Mouse (Mus musculus): ENCODE data around the gene Nav3. TPM values are rescaled to one million over a fixed set of nuclear protein-coding genes. Genes with fewer than 3 reads are reported as not detected.
"Not testable (repeated sequence)": the region's sequence is repeated elsewhere in the genome, so short reads cannot be mapped to it uniquely, and the experiment has no call there.

Gene Nav3
- polyA plus RNA-seq, 1 experiment from 2014 or later: 2.1 TPM

DNA sequence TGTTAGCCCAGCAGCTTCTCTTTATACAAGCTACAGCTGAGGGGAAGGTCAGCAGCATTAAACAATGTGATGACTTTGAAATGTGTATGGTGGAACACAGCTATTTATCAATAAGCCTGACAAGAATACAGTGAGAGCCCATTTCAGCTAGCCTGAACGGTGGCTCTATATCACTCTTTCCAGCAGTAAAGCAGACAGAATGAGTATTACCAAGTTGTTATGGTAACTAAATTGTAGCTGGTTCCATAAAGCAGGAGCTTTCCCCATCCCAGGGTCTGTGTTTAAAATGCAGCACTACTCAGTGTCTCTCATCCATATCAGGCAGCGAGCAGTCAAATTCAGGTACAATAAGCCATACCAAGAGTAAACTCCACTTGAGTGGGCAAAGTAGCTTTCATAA is 27.0 kb downstream of the Nav3 start:
- no peak overlapping the region for H3K9ac ChIP-seq
- 66% methylated on average over 2 of the region's 2 CpGs for WGBS
- no peaks in the 10 kb centered on the region for H3K27me3 ChIP-seq (replicated peaks)
- no peak overlapping the region for H3K27ac ChIP-seq
- ATAC-seq (ENCODE audit: insufficient read depth, low FRiP score, low read depth): no peak
- no peak overlapping the region for H3K4me2 ChIP-seq
- H3K4me3 ChIP-seq (replicated peaks): no peak overlapping the region
- no peaks in the 10 kb centered on the region for H3K36me3 ChIP-seq
- no peaks in the 10 kb centered on the region for H3K4me1 ChIP-seq
- H3K9me3 ChIP-seq: no peaks in the 10 kb centered on the region

DNA sequence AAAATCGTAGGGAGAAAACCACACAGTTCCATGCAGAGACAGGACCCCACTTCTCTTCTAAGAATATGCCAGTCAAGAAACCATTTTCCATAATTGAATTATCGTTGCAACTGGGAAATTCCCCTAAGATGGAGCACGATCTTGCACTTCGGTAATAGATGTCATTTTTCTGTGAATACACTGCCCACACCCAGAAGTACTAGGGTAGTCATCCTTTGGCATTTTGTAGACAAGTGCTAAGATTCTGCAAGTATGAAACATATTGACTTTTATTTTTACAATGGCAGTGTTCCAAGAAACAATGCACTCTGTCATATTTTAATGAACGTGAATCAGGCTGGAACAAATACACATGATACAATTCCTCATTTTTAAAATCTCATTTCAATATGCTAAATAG is 34.5 kb downstream of the Nav3 start:
- Histone ChIP-seq H3K4me2 (no peak overlapping the region), H3K36me3 (no peaks in the 10 kb centered on the region), H3K9ac (no peak overlapping the region), H3K4me1 (no peaks in the 10 kb centered on the region), H3K4me3 (replicated peaks) (no peak overlapping the region), H3K27ac (no peak overlapping the region), H3K9me3 (no peaks in the 10 kb centered on the region), H3K27me3 (replicated peaks) (no peaks in the 10 kb centered on the region)
- no peak for ATAC-seq (ENCODE audit: insufficient read depth, low FRiP score, low read depth)
- 77% methylated on average over 5 of the region's 5 CpGs for WGBS

DNA sequence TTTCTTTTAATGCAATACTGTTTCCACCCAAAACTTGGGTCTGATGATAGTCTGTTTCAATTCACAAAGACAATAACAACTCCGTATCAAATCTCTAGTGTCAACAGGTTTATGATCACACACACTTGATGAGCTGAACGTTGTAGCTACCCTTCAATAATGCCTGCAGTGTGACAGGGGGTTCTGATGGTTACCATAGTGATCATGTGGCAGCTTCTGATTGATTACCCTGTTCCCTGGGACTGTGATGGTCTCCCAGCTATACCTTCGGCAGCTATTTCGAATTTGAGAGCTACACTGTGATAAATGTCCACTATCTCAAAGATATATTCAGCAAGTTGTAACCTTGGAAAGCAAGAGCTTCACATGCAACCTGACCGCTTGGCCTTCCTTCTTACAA is 39.0 kb downstream of the Nav3 start:
- H3K4me2 ChIP-seq: no peak overlapping the region
- no peak overlapping the region for H3K27ac ChIP-seq
- no peaks in the 10 kb centered on the region for H3K27me3 ChIP-seq (replicated peaks)
- 57% methylated on average over 5 of the region's 5 CpGs for WGBS
- no peak overlapping the region for H3K9ac ChIP-seq
- no peaks in the 10 kb centered on the region for H3K9me3 ChIP-seq
- H3K36me3 ChIP-seq: no peaks in the 10 kb centered on the region
- ATAC-seq (ENCODE audit: insufficient read depth, low FRiP score, low read depth): no peak
- H3K4me1 ChIP-seq: no peaks in the 10 kb centered on the region
- H3K4me3 ChIP-seq (replicated peaks): no peak overlapping the region

DNA sequence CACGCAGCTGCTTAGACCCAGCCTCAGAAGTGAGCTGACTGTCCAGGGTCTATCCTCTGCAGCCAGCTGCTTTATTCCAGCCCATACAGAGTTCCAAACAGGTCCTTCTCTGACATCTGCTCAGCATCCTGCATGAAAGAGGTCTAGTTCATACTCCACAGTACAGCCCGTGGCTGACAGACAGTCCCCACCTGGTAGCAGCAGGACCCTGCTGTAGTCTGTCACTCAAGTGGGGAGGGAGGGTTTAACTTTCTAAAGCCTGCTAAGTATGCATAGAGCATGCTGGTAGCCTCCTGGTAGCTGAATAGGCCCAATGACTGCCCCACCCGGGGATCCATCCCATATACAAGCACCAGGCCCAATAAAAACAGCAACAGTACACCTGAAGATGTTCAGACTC is 40.4 kb downstream of the Nav3 start:
- no peaks in the 10 kb centered on the region for H3K9me3 ChIP-seq
- 48% methylated on average over 3 of the region's 3 CpGs for WGBS
- H3K4me2 ChIP-seq: no peak overlapping the region
- H3K4me3 ChIP-seq (replicated peaks): no peak overlapping the region
- no peaks in the 10 kb centered on the region for H3K4me1 ChIP-seq
- H3K9ac ChIP-seq: no peak overlapping the region
- no peaks in the 10 kb centered on the region for H3K36me3 ChIP-seq
- no peak overlapping the region for H3K27ac ChIP-seq
- no peaks in the 10 kb centered on the region for H3K27me3 ChIP-seq (replicated peaks)
- no peak for ATAC-seq (ENCODE audit: insufficient read depth, low FRiP score, low read depth)

DNA sequence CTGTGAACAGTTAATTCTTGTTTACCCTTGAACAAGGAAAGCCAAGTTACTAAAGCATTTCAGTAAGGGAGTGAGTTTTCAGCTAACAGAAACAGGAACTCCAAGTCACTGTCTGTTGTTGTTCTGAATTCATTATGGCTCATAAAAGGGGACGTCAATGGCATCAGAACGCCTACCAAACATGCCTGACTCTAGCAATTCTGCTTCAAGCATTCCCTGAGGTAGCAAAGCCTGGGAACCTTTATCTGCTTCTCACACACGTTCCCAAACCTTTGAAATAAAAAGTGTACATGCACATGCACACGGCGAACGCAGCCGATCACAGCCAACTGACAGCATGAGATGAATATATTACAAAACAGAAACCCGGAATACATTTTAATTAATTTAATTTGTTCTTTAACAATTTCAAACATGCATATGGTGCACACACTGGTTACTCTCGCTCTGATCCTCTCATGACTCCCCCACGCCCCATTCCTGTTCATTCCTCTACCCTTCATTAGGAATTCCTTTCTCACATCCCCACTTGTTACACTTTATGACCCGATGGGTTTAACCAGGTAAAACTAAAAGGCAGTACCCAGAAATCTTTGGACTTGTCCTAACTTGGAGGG is 42.6 kb downstream of the Nav3 start:
- Histone ChIP-seq H3K4me1 (no peaks in the 10 kb centered on the region), H3K27ac (no peak overlapping the region), H3K9me3 (no peaks in the 10 kb centered on the region), H3K36me3 (no peaks in the 10 kb centered on the region), H3K27me3 (replicated peaks) (no peaks in the 10 kb centered on the region), H3K4me2 (no peak overlapping the region), H3K9ac (no peak overlapping the region), H3K4me3 (replicated peaks) (no peak overlapping the region)
- ATAC-seq (ENCODE audit: insufficient read depth, low FRiP score, low read depth): no peak
- 84% methylated on average over 11 of the region's 11 CpGs for WGBS

DNA sequence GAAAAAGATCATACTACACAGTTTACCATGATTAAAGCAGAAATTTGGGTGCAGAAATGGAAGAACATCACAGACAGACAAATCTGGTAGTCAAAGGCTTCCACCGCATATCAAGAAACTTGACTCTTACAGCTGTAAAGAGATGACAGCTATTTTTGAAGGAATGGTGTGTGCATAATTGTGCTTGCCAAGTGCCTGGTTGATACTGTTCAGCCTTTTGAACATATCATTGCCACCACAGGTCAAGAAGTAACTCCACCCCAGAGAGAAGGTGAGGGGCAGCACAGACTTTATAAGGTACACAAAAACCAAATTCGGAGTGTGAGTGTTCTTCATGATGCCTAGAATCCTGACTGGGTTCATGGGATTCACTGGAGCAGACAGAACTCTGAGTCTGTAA is 53.1 kb downstream of the Nav3 start:
- H3K4me1 ChIP-seq: no peaks in the 10 kb centered on the region
- no peak overlapping the region for H3K4me3 ChIP-seq (replicated peaks)
- no peaks in the 10 kb centered on the region for H3K36me3 ChIP-seq
- H3K27me3 ChIP-seq (replicated peaks): no peaks in the 10 kb centered on the region
- 83% methylated on average over 2 of the region's 2 CpGs for WGBS
- no peak for ATAC-seq (ENCODE audit: insufficient read depth, low FRiP score, low read depth)
- H3K9me3 ChIP-seq: no peaks in the 10 kb centered on the region
- H3K27ac ChIP-seq: no peak overlapping the region
- H3K9ac ChIP-seq: no peak overlapping the region
- H3K4me2 ChIP-seq: no peak overlapping the region

DNA sequence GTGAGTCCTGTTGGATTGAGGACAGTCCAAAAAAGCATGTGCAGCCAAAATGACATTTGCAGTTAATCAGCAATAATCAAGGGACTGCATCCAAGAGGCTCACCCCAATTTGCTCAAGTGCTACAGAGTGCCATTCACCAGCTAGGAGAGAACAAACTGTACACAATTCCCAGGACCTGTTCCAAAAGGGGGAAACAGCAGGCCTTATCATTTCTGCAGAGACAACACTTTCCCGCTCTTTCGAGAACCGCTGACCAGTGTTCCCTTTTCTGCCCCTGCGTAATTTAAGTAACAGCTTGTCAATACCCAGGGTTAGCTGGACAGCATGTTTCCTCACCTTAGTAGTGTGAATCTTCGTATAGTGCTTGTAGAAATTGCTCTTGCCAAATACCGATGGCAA is 55.4 kb downstream of the Nav3 start:
- Histone ChIP-seq H3K9ac (no peak overlapping the region), H3K4me1 (no peaks in the 10 kb centered on the region), H3K36me3 (no peaks in the 10 kb centered on the region), H3K27ac (no peak overlapping the region), H3K9me3 (no peaks in the 10 kb centered on the region), H3K27me3 (replicated peaks) (no peaks in the 10 kb centered on the region), H3K4me3 (replicated peaks) (no peak overlapping the region), H3K4me2 (no peak overlapping the region)
- 86% methylated on average over 6 of the region's 6 CpGs for WGBS
- ATAC-seq (ENCODE audit: insufficient read depth, low FRiP score, low read depth): no peak

DNA sequence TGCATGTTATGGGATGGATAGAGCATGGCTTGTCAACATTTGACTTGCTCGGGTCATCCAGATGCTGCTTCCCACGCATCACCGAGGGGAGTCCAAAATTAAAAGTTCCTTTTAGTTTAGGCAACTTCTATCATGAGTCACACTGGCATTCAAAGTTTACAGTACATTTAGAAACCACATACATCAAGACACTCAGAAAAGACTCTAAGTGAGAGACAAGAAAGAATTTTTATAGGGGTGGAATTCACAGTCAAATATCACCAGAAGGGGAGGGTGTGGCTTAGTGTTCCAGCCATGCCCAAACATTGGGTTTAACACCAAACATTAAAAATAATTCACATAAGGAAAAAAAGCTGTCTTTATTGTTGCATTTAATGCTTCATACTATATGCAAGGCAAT is 57.4 kb downstream of the Nav3 start:
- WGBS: 65% methylated on average over 3 of the region's 3 CpGs
- H3K27ac ChIP-seq: no peak overlapping the region
- H3K4me2 ChIP-seq: no peak overlapping the region
- no peaks in the 10 kb centered on the region for H3K36me3 ChIP-seq
- no peak overlapping the region for H3K4me3 ChIP-seq (replicated peaks)
- H3K9me3 ChIP-seq: no peaks in the 10 kb centered on the region
- ATAC-seq (ENCODE audit: insufficient read depth, low FRiP score, low read depth): no peak
- no peak overlapping the region for H3K9ac ChIP-seq
- no peaks in the 10 kb centered on the region for H3K27me3 ChIP-seq (replicated peaks)
- no peaks in the 10 kb centered on the region for H3K4me1 ChIP-seq

DNA sequence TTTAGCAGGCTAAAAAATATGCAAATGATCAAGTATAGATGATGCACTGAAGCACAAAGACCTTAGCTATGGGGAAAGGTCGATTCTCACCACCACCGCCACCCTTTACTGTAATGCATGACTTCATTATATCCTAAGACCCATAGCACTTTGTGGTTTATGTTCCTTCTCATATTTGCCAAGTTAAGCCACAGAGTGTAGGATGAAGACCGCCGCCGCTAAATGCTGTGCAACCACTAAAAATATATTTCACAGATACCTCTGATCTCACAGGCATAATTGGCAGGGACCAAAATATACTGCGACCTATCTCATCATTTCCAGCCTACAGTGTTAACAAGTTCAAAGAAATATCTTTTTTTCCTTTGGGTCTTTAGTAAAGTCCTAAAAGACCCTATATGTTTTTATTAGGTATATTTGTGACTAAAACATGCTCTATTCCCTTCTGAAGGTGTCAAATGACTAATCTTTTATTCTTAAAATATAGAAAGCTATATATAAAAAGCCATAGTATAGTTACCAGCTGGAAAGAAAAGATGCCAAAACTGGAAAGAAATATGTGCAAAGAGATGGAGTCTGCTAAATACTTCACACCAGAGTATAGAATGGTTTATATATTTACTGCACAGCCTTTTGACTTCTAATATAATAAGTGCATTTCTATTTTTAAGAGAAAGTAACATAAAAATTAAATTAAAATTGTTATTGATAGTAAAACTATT is 69.4 kb downstream of the Nav3 start:
- ATAC-seq (ENCODE audit: insufficient read depth, low FRiP score, low read depth): no peak
- no peaks in the 10 kb centered on the region for H3K36me3 ChIP-seq
- H3K9ac ChIP-seq: no peak overlapping the region
- no peaks in the 10 kb centered on the region for H3K9me3 ChIP-seq
- 90% methylated on average over 6 of the region's 6 CpGs for WGBS
- H3K27ac ChIP-seq: no peak overlapping the region
- no peak overlapping the region for H3K4me3 ChIP-seq (replicated peaks)
- H3K27me3 ChIP-seq (replicated peaks): no peaks in the 10 kb centered on the region
- no peak overlapping the region for H3K4me2 ChIP-seq
- no peaks in the 10 kb centered on the region for H3K4me1 ChIP-seq

DNA sequence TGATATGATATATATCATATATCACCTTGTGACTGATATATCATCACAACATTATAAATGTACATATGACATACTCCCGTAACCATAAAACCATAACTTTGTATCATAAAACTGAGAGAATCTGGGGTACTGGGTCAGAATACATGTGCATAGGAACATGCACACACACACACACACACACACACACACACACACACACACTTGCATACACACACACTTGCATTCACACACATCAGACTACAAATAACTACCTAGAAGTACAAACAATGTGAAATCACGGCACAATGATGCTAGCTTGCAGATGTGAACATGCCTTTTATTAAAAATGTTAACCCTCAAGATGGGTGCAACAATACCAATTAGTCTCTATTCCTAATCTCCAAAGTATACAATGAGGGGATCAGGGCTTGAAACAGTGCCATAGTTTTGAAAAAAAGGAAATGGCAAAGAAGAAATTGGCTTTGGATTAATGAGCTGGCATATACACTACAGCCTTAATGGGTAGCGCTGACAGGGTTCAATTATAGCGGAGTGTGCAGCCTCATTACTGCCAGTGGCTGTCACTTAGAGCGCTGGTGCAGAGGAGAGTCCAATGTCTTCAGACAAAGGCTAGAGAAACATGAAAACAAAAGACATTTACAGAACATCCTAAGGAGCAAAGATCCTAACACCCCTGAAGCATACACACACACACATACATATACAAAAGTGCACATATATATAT is 72.3 kb downstream of the Nav3 start:
- not testable (repeated sequence) for H3K9ac ChIP-seq; H3K27ac ChIP-seq; H3K4me2 ChIP-seq; H3K4me1 ChIP-seq; H3K36me3 ChIP-seq; H3K27me3 ChIP-seq (replicated peaks); ATAC-seq (ENCODE audit: insufficient read depth, low FRiP score, low read depth); H3K4me3 ChIP-seq (replicated peaks); H3K9me3 ChIP-seq
- whole genome bisulfite sequencing: 83% methylated on average over 5 of the region's 5 CpGs

DNA sequence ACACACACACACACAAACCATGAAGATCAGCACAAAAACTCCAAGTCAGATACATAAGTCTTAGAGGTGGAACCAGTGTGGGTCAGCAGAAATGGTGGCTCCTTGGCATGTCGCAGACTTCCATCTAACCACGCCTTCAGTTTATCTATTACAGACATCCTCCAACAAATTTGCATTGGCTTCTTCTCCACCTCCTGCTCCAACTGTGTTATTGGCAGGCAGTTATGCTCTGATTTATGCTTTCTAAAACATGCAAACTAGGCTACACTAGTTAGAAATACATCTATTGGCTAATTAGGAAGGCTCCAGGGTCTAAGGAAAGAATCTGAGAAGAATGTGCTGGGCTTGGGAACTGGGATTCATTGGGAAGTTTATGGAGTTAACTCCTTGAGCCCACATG is 75.2 kb downstream of the Nav3 start:
- WGBS: 95% methylated on average over 2 of the region's 2 CpGs
- Histone ChIP-seq H3K27ac (no peak overlapping the region), H3K9ac (no peak overlapping the region), H3K4me2 (no peak overlapping the region), H3K4me3 (replicated peaks) (no peak overlapping the region), H3K4me1 (no peaks in the 10 kb centered on the region), H3K9me3 (no peaks in the 10 kb centered on the region), H3K27me3 (replicated peaks) (no peaks in the 10 kb centered on the region), H3K36me3 (no peaks in the 10 kb centered on the region)
- ATAC-seq (ENCODE audit: insufficient read depth, low FRiP score, low read depth): no peak

DNA sequence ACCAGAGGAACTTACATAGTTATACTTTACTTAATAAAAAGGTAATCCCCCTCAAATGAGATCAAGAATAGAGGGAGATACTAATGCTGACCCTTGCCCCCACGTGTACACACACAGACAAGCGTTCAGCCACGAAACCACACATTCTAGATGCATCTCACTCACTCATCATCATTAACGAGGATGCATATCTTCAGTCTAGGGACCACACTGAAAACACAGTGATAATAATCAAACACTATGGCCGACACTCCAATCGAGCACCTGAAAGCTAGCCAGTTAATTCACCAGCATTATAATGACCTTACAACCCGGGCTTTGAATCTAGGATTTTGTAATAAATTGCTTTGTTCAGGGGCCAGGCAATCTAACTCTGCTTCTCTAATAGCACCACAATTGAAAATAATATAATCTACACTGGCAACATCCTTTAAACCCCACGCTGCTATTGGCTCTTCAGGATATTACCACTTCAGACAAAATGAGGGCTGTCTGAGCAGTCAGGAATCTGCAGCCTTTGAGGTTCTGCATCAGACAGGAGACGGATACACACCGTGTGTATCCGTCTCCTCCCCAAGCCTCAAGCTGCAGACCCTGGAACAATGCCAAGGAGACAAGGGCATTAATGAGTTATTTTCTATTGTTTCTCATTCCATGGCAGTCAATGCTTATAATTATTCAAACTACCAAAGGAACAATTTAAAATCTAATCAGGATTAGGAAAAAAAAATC is 83.1 kb downstream of the Nav3 start:
- 59% methylated on average over 11 of the region's 11 CpGs for WGBS
- H3K9ac ChIP-seq: no peak overlapping the region
- H3K4me2 ChIP-seq: no peak overlapping the region

More for the DNA sequence above, 83.1 kb downstream of the Nav3 start:
- no peak for ATAC-seq (ENCODE audit: insufficient read depth, low FRiP score, low read depth)
- Histone ChIP-seq H3K4me1 (no peaks in the 10 kb centered on the region), H3K27me3 (replicated peaks) (no peaks in the 10 kb centered on the region), H3K4me3 (replicated peaks) (no peak overlapping the region), H3K27ac (no peak overlapping the region), H3K36me3 (no peaks in the 10 kb centered on the region), H3K9me3 (no peaks in the 10 kb centered on the region)
